Mouse (Mus musculus) heart, embryonic 11.5 days (tissue): ENCODE measurements at regions not wholly inside any gene's neighbourhood (a gene's known extent, or its start where the extent isn't known, plus 50 kb on each side); places are given as distances from the start of the nearest gene placed in this dataset.

Experiments
- ATAC-seq: fragments of 200-750 bp; cut with Nextera tagmentation; replicated peaks from 2 replicates; pipeline ENCODE4 v1.8.0; 2017; ENCODE audit warnings: moderate library complexity; ENCODE audit not compliant: insufficient number of reproducible peaks, low FRiP score, low TSS enrichment
- H3K27ac ChIP-seq: fragments of 300-500 bp; sonication (generic); 2 replicates; pipeline ENCODE4 v1.5.1; 2014; ENCODE audit warnings: mild to moderate bottlenecking, low read depth, low read length
- H3K27me3 ChIP-seq: fragments of 300-500 bp; sonication (generic); 2 replicates; pipeline ENCODE4 v1.6.1; 2014; ENCODE audit warnings: mild to moderate bottlenecking, low read length, mixed read lengths; ENCODE audit not compliant: control insufficient read depth, insufficient read depth
- H3K36me3 ChIP-seq: fragments of 300-500 bp; sonication (generic); 2 replicates; pipeline ENCODE4 v1.6.1; 2014; ENCODE audit warnings: mild to moderate bottlenecking, low read length, moderate library complexity, mixed read lengths; ENCODE audit not compliant: control insufficient read depth, insufficient read depth
- H3K4me1 ChIP-seq: fragments of 300-500 bp; sonication (generic); 2 replicates; pipeline ENCODE4 v1.6.1; 2014; ENCODE audit warnings: low read length; ENCODE audit not compliant: control insufficient read depth, insufficient read depth
- H3K4me2 ChIP-seq: fragments of 300-500 bp; sonication (generic); 2 replicates; pipeline ENCODE4 v1.6.1; 2014; ENCODE audit warnings: mild to moderate bottlenecking, moderate library complexity
- H3K4me3 ChIP-seq: fragments of 300-500 bp; sonication (generic); 2 replicates; pipeline ENCODE4 v1.5.1; 2014; ENCODE audit warnings: low read depth, low read length
- H3K9ac ChIP-seq: fragments of 300-500 bp; sonication (generic); 2 replicates; pipeline ENCODE4 v1.6.1; 2014; ENCODE audit warnings: mild to moderate bottlenecking, low read depth, low read length, moderate library complexity
- H3K9me3 ChIP-seq: fragments of 300-500 bp; sonication (generic); replicated peaks from 2 replicates; pipeline ENCODE4 v1.6.1; 2016; ENCODE audit warnings: low read length; ENCODE audit not compliant: control insufficient read depth
- WGBS: fragments of 180-500 bp; shearing (Covaris S2); extraction: QIAGEN DNeasy Blood & Tissue Kit; methylation state at CpG from one replicate; pipeline ENCODE4 v1.1.7; 2014; ENCODE audit not compliant: insufficient replicate concordance; 5-methylcytosine and 5-hydroxymethylcytosine counted together

GRCm38 (mm10) chr11:44156081-44156480 lies 243.8 kb upstream of the Il12b start:
- H3K9me3 ChIP-seq = no peaks in the 10 kb centered on the region
- no peak overlapping the region for H3K4me3 ChIP-seq
- H3K27me3 ChIP-seq = no peaks in the 10 kb centered on the region
- peak; percentile 63; the same call in 1 of the 2 replicates for ATAC-seq
- WGBS = 26% methylated on average over 5 of the region's 5 CpGs
- no peaks in the 10 kb centered on the region for H3K36me3 ChIP-seq
- H3K27ac ChIP-seq = no peak overlapping the region
- no peak overlapping the region for H3K4me2 ChIP-seq
- peaks cover 10% of the 10 kb centered on the region for H3K4me1 ChIP-seq
- H3K9ac ChIP-seq = no peak overlapping the region

- no peak for ATAC-seq
- 52% methylated on average over 3 of the region's 3 CpGs for WGBS
- H3K27ac ChIP-seq = no peak overlapping the region
These were observed 243.1 kb upstream of the Il12b start for GRCm38 (mm10) chr11:44156490-44157345.

GRCm38 (mm10) chr11:44158236-44158635 lies 241.6 kb upstream of the Il12b start:
- 61% methylated on average over 5 of the region's 5 CpGs for WGBS

More at GRCm38 (mm10) chr11:44156490-44157345, 243.1 kb upstream of the Il12b start:
- no peak overlapping the region for H3K4me3 ChIP-seq
- no peaks in the 10 kb centered on the region for H3K36me3 ChIP-seq
- no peak overlapping the region for H3K9ac ChIP-seq
- no peaks in the 10 kb centered on the region for H3K9me3 ChIP-seq
- peaks cover 10% of the 10 kb centered on the region for H3K4me1 ChIP-seq
- H3K4me2 ChIP-seq = no peak overlapping the region
- H3K27me3 ChIP-seq = no peaks in the 10 kb centered on the region

GRCm38 (mm10) chr11:44161734-44162418 lies 238.0 kb upstream of the Il12b start:
- no peak for ATAC-seq
- Histone ChIP-seq H3K9me3 (no peaks in the 10 kb centered on the region), H3K4me1 (0 out of 2 replicates have a peak, but pooled peaks cover 3% of the 10 kb centered on the region), H3K36me3 (no peaks in the 10 kb centered on the region), H3K27me3 (no peaks in the 10 kb centered on the region), H3K4me3 (no peak overlapping the region), H3K9ac (no peak overlapping the region), H3K27ac (no peak overlapping the region), H3K4me2 (no peak overlapping the region)
- WGBS = 77% methylated on average over 7 of the region's 7 CpGs

More at GRCm38 (mm10) chr11:44158236-44158635, 241.6 kb upstream of the Il12b start:
- Histone ChIP-seq H3K4me2 (no peak overlapping the region), H3K4me3 (no peak overlapping the region), H3K9ac (no peak overlapping the region), H3K27ac (no peak overlapping the region), H3K9me3 (no peaks in the 10 kb centered on the region), H3K27me3 (no peaks in the 10 kb centered on the region), H3K4me1 (peaks cover 10% of the 10 kb centered on the region), H3K36me3 (no peaks in the 10 kb centered on the region)
- ATAC-seq = no peak

DNA sequence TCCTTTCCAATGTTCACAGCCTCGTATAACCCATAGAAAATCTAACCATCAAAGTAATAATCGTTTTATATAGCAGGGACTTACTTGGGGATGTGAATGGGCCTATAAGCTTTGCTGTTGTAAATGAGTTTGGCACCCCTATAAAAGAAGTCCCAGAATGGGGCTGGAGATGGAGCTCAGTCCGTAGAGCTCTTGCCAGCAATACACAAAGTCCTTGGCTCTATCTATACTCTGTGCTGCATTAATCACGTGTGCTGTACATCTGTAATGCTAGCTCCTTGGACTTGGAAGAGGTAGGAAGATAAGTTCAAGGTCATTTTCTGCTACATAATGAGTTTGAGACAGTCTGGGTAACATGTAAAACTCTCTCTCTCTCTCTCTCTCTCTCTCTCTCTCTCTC lies 236.8 kb upstream of the Il12b start:
- Histone ChIP-seq H3K9ac (no peak overlapping the region), H3K9me3 (no peaks in the 10 kb centered on the region), H3K36me3 (no peaks in the 10 kb centered on the region), H3K4me3 (no peak overlapping the region), H3K4me1 (no peaks in the 10 kb centered on the region), H3K4me2 (no peak overlapping the region), H3K27me3 (no peaks in the 10 kb centered on the region), H3K27ac (no peak overlapping the region)
- ATAC-seq = no peak
- 73% methylated on average over 4 of the region's 4 CpGs for WGBS

GRCm38 (mm10) chr11:44163748-44164147 lies 236.1 kb upstream of the Il12b start:
- ATAC-seq = no peak
- Histone ChIP-seq H3K27me3 (no peaks in the 10 kb centered on the region), H3K4me3 (no peak overlapping the region), H3K36me3 (no peaks in the 10 kb centered on the region), H3K4me2 (no peak overlapping the region), H3K9ac (no peak overlapping the region), H3K27ac (no peak overlapping the region), H3K9me3 (no peaks in the 10 kb centered on the region), H3K4me1 (no peaks in the 10 kb centered on the region)
- 77% methylated on average over 1 of the region's 1 CpGs for WGBS

DNA sequence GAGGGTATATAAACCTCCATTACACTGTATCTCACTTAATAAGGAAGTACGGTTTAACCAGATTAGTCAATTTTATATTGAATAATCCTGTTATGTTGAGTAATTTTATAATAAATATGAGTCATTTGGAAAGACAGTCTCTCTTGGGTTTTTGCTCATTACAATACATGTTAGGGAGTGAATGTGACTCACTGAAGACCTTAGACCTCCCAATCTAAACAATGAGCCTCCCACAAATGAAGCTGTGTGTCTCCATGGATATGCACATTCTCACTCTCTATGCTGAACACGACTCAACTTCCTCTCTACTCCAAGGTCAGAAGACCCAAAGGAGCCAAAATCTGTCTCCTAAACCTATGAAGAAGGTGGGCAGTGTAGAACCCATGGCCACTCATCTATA lies 235.7 kb upstream of the Il12b start:
- ATAC-seq = no peak
- Histone ChIP-seq H3K4me2 (no peak overlapping the region), H3K9me3 (no peaks in the 10 kb centered on the region), H3K27me3 (no peaks in the 10 kb centered on the region), H3K9ac (no peak overlapping the region), H3K4me3 (no peak overlapping the region), H3K27ac (no peak overlapping the region), H3K4me1 (no peaks in the 10 kb centered on the region), H3K36me3 (no peaks in the 10 kb centered on the region)
- 60% methylated on average over 2 of the region's 2 CpGs for WGBS

DNA sequence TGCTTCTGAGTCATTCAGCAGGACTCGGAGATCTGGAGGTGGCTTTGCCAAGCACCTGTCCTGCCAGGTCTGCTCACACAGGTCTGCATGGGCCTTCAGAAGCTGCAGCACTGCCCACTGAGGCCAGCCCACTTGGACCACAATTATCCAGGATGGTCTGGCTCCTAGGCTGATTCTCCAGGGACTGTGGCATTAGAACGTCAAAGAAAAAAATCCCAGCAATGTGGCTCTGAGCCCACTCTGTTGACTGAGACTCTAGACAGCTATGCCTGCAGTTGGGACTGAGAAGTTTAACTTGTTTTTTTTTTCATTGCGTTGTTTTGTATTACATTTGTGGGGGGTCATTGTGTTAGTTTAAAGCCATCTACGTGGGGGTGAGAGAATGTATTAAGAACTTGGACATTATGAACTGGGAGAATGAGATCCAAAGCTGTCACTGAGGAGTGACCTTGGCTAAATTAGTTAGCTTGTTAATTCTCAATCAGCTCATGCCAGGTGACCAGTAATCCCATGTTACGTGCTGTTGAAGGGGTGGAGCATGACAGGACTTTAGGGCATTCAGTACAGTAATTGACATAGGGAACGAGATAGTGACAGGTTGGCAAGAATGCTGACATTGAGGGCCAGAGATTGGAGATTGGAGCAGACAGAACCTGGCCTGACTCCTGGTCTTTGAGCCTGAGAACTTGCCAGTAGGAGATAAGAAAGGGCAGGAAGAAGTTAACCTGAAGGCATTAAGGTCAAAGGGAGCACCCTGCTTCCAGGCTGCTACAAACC lies 232.0 kb upstream of the Il12b start:
- H3K4me1 ChIP-seq = no peaks in the 10 kb centered on the region
- no peaks in the 10 kb centered on the region for H3K9me3 ChIP-seq
- H3K27me3 ChIP-seq = no peaks in the 10 kb centered on the region
- no peak for ATAC-seq
- H3K9ac ChIP-seq = no peak overlapping the region
- no peak overlapping the region for H3K4me3 ChIP-seq
- H3K36me3 ChIP-seq = no peaks in the 10 kb centered on the region
- no peak overlapping the region for H3K4me2 ChIP-seq
- no peak overlapping the region for H3K27ac ChIP-seq
- WGBS = 57% methylated on average over 6 of the region's 6 CpGs
